Mouse (Mus musculus): ENCODE measurements around the gene Dnm1.

- TF ChIP-seq CTCF (IDR thresholded peaks at IDR 0.05; ENCODE audit: low read depth) = no peak
- TF ChIP-seq EP300 (optimal IDR thresholded peaks at IDR 0.05) = no peak
Measured at GRCm38 (mm10) chr2:32389157-32389556, 36.0 kb upstream of the Dnm1 start.

Data from stomach, postnatal 0 days (tissue).